Mouse (Mus musculus) cerebellum, adult 11-12 months (tissue): ENCODE data around the gene Nudt17.
A peak's percentile ranks its signal among the peaks of the same experiment; 100 is the strongest.
"Not testable (repeated sequence)": the region's sequence is repeated elsewhere in the genome, so short reads cannot be mapped to it uniquely, and the experiment has no call there.

Source experiments
- DNase-seq: peaks from one replicate; pipeline ENCODE4 v3.0.0; 2022

Nudt17 gene

GRCm38 (mm10) chr3:96700376-96700775 lies 8.0 kb downstream of the Nudt17 start:
- no peak for DNase-seq

GRCm38 (mm10) chr3:96698993-96699690 lies 9.2 kb downstream of the Nudt17 start:
- DNase-seq = no peak

DNA sequence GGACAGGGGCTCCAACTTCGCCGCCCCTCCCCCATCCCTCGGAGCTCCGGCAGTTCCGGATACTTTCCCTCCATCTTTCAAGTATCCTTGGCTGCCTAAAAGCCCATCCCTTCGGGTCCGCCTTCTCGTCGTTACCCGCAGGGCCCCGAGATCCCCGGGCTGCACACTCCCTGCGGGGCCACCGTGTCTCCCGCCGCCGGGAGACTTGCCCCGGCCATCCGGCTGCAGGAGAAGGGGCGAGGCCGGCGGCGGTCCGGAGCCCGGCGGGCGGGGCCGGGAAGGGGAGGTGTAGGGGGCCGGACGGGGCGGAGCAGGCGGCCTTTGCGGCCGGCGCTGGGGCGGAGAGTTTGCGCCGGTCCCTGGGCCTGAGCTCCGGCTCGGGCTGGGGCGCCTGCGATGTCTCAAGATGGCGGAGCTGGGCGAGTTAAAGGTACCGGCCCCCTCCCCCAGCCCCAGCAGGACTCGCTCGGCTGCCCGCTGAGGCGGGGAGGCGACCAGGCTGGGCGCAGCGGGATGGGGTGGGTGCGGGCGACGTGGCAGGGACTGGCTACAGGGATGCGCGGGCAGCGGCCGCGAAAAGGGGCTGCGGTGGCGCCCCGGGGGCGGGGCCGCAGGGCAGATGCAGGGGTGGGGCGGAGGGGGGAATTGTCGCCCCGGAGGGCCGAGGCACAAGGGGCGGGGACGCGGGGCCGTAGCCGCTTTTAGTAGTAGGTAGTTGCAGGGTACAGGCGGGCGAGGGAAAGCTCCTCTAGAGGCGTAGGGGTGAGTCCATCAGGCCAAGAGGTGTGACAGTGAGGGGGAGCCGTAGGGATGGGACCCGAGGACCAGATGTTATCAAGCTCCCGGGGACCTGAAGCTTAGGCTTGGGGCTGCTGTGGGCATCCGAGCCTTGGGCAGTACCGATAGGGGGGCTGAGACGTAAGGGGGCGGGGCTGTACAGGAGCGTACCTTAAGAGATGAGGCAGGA lies 11.3 kb downstream of the Nudt17 start:
- DNase-seq = peak; percentile 87

- peak; percentile 58 for DNase-seq
Measured at GRCm38 (mm10) chr3:96696198-96696765, 12.1 kb downstream of the Nudt17 start, which contains the start of gene Pias3. TSS of gene Pias3 (plus strand) at chr3:96696384.

- no peak for DNase-seq
Measured at GRCm38 (mm10) chr3:96693579-96693978, 14.8 kb downstream of the Nudt17 start.

DNA sequence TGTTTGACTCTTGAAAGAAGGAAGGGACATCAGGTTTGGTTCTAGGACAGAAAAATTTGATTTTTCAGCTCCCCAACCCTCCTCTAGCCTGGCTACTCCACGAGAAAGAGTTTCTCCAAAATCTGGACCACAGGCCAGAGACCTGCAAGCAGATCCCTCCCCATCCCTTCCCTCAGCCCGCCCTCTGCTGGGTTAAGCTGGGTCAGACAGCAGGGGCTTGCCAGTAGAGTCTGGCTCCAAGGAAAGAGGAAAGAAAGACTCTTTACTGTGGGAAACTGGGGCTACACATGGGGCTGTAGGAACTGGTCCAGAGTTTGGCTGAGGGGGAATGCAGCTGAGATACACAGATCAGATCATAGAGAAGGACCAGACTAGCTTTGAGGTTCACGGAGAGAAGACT lies 15.9 kb downstream of the Nudt17 start:
- DNase-seq = no peak

DNA sequence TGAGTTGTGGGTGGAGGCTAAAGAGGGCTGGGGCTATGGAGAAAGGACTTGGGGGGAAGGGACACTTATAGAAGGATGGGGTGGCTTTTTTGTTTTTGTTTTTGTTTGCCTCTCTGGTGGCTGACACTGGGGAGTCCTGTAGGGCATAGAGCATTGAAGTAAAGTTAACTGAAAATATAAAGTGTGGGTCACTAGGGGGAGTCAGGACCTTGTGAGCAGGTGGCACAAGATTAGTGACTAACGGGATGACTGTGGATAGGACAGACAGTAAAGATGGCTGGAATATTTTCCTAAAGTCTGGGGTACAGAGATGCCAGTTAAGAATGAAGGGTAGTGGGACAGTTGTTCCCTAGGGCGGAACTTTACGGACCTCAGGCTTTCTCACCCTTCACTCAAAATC lies 18.1 kb downstream of the Nudt17 start:
- no peak for DNase-seq

DNA sequence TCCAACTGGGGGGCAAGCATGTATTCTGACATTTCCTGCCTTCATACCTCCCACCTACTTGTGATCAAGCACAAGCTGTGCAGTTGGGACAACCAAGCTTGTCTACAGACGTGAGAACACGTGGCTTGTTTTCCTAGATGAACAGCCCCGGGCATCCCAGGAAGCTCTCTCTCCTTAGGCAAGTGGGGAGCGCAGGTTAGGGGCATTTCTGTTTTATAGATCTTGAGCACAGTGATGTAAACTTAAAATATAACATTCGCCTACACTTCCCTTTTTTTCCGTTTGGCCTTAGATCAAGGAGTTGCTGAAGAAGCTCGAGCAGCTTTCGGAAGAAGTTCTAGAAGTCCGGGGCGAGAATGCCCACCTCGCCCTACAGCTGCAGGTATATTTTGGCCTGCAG lies 19.5 kb downstream of the Nudt17 start:
- no peak for DNase-seq

DNA sequence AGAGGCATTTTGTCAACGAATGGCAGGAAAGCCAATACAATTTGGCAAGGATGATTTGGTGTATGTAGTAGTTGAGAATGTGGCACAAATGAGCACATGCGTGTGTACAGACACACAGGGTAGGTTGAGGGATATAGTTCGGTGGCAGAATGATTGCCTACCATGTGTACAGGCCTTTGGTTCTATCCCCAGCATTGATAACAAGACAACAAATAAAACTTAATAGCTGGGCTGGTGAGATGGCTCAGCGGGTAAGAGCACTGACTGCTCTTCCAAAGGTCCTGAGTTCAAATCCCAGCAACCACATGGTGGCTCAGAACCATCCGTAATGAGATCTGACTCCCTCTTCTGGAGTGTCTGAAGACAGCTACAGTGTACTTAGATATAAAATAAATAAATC lies 22.3 kb downstream of the Nudt17 start:
- DNase-seq = not testable (repeated sequence)

DNA sequence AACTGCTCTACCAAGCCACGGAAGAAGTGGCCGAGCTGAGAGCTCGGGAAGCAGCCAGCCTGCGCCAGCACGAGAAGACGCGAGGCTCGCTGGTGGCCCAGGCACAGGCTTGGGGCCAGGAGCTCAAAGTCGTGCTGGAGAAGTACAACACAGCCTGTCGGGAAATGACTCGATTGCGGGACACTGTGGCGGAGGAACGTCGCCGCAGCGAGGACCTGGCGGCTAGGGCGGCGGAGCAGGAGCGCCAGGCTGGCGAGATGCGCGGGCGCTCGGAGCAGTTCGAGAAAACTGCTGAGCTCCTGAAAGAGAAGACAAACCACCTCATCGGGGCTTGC lies 23.6 kb downstream of the Nudt17 start:
- no peak for DNase-seq

DNA sequence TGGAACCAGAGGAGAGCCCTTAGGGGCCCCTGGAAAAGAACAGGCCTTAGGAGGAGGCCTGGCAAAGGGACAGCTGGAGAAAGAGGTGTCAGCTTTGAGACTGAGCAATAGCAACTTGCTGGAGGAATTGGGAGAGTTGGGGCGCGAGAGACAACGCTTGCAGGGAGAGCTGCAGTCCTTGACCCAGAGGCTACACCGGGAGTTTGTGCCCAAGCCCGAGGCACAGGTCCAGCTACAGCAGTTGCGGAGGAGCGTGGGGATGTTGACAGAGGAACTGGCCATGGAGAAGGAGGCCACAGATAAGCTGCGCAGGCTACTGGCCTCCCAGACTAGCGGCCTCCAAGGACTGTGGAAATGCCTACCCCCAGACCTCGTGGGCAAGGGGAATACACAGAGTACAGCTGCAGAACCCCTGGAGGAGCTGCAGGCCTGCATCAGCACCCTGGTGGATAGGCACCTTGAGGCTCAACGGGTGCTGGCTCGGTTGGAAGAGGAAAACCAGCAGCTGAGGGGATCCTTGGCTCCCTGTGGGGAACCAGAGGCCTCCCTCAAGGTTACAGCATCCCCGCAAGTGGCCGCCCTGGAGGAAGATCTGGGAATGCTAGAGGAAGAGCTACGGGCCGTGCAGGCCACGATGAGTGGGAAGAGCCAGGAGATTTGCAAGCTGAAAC lies 24.1 kb downstream of the Nudt17 start:
- no peak for DNase-seq

GRCm38 (mm10) chr3:96683496-96683895 lies 24.9 kb downstream of the Nudt17 start:
- DNase-seq = no peak

DNA sequence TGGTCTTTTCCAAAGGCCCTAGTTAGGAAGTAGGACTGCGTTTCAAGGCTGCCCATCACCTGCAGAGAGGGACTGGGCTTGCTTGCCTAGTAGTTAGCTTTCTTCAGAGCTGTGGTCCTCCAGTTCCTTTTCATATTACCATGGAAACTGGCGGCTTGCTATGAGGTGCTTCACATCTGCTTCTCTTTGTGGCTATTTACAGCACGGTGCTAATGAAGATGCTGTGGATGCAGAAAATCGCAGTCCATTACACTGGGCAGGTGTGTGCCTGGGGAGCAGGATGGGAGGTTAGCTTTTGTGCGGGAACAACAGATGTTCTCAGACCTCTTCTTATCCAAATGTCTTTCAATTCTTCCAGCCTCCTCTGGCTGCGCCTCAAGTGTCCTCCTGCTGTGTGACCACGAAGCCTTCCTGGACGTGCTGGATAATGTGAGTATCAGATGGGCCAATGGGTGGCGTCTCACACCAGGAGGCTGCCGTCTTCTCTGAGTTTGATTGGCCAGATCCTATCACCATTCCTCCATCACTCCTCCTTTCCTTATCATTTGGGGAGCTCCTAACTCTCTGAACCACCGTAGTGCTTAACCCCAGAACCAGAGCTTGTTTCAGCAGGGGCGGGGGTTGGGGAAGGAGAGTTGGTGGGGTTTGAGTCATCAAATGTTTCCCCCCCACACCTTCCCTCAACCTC lies 27.9 kb downstream of the Nudt17 start:
- no peak for DNase-seq

- no peak for DNase-seq
Measured at GRCm38 (mm10) chr3:96679159-96679674, 29.1 kb downstream of the Nudt17 start.

GRCm38 (mm10) chr3:96678456-96678855 lies 29.9 kb downstream of the Nudt17 start:
- DNase-seq = no peak

DNA sequence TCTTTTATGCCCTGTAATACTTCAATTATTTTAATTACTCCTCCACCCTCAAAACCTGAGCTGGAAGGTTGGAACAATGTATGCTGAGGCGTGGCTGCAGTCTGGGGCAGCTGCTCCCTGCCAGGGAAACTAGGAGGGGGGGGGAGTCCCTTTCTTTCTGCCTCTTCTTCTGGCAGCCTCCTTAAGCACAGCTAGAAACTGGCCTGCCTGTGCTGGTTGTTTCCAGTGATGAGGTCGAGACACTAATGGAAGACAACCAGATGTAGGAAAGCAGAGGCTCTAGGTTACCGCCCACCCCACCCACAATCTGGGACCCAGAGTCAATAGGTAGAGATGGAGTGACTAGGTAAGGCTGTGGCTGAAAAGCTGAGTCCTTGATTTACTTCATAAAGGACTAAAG lies 32.7 kb downstream of the Nudt17 start:
- DNase-seq = no peak

GRCm38 (mm10) chr3:96675171-96675570 lies 33.2 kb downstream of the Nudt17 start:
- DNase-seq = no peak

DNA sequence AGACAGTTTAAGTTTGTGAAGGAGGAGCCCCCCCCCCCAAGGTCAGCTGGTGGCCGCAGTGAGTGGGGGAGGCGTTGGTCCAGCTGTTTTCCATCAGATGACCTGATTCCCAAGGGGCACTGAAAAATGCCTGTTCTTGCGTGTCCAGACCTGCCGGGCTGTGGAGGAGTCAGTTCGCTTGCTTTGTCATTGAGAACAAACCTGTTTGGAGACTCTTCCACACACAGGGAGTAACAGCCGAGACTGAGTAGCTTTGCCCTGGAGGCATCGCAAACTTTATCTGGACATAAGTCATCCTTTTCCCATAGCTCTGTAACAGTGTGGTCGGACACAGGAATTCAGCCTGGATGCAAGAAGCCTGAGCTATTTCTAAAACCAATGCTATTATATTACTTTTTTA lies 33.9 kb downstream of the Nudt17 start:
- no peak for DNase-seq

GRCm38 (mm10) chr3:96673514-96673913 lies 34.8 kb downstream of the Nudt17 start:
- DNase-seq = no peak

DNA sequence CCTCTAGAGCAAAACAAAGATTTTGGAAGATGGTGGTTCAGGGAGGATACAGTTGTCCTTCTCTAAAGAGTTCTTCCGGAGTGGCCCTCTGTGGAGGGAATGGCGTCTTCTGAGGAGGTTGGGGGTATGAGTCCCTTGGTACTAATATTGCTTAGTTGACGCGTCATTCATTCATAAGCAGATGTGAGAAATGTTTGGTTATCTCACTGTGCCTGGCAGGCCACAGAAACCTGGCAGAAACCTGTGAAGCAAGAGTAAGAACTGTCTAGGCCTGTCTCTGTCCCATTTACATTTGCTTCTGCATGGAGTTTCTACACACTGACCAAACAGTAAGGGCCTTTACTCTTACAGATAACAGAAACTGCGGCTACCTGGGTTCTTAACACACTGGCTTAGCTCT lies 36.8 kb downstream of the Nudt17 start:
- DNase-seq = no peak

- DNase-seq = peak; percentile 87
Measured at GRCm38 (mm10) chr3:96669727-96670468, 38.5 kb downstream of the Nudt17 start, which contains the start of gene Ankrd35. TSS of gene Ankrd35 (plus strand) at chr3:96670131.
